Mouse (Mus musculus) gastrocnemius, postnatal 10 days (tissue): ENCODE measurements at regions not wholly inside any gene's neighbourhood (a gene's known extent, or its start where the extent isn't known, plus 50 kb on each side); places are given as distances from the start of the nearest gene placed in this dataset.
"Not testable (repeated sequence)": the region's sequence is repeated elsewhere in the genome, so short reads cannot be mapped to it uniquely, and the experiment has no call there.

Experiments
- DNase-seq: peaks from one replicate; pipeline ENCODE4 v3.0.0; 2021; ENCODE audit warnings: mixed read lengths

DNA sequence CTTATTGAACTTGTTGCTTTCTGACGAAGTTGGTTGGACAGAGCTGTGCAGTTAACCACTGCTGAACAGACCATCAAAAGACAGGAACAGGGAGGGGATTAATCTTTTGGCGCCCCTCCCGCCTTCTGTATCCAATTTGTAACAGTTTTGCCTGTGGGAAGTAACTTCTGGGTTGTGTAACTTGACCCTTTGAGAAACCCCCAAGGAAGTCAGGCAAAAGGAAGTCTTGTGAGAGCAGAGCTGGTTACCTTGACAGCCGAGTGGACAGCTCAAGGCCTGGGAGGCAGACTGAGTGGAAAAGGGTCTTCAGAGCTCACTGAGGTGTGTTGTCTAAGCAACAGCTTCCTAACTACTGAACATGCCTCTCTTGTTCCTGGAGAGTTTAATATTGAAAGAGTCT lies 75.8 kb upstream of the Hao2 start:
- DNase-seq = no peak

- no peak for DNase-seq
Measured at GRCm38 (mm10) chr3:98975777-98976176, 82.7 kb upstream of the Hao2 start.

GRCm38 (mm10) chr3:98982787-98983186 lies 89.7 kb upstream of the Hao2 start:
- DNase-seq = no peak

GRCm38 (mm10) chr3:98987266-98987665 lies 94.2 kb upstream of the Hao2 start:
- DNase-seq = not testable (repeated sequence)

DNA sequence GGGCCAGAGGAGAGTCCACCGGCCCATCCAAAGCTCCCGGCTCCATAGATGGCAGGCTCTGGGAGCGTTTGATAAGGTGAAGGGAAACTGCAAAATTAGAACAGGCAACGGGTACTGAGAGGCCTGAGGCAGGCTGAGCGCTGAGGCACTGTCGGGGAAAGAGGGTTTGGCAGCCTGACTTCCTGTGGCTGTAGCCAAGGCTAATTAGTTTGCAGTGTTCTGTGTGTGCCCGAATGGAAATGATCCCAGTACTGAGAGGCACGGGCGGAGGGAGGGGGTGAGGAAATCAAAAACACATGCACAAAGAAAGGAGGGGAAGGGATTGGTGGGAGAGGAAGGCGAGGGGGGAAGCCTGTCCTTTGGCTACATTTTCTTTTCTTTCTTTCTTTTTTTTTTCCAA lies 97.8 kb upstream of the Hao2 start:
- DNase-seq = peak; percentile 18

DNA sequence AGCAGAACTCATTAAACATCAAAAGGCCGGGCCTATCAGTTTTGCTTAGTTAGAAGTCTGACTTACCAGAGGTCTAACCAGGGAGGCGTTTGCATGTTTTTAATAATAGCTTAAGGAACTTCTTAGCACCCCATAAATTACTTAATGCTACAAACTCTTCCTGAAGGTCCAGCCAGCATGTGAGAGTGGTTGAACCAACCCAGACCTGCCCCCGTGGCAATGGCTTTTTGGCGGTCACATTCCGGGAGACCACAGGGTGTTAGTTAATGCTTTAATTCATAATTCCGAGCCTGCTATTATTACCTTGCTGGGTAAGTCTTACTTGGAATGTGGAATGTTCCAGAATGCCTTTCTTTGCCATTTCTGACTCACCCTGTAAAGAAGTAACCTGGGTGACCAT lies 98.2 kb upstream of the Hao2 start:
- no peak for DNase-seq

DNA sequence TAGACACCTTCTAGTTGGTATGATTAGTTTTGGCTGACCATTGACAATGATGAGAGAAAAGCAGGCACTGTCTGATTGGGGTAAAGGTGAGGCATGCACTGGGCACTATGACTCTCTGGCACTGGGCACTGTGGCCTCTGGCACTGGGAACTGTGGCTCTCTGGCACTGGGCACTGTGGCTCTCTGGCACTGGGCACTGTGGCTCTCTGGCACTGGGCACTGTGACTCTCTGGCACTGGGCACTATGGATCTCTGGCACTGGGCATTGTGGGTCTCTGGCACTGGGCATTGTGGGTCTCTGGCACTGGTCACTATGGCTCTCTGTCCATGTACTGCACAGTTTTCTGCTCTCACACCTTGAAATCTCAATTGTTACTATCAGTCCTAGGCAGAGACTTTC lies 101.0 kb upstream of the Hao2 start:
- no peak for DNase-seq

GRCm38 (mm10) chr3:99030636-99031035 lies 110.2 kb upstream of the Wars2 start:
- no peak for DNase-seq

- no peak for DNase-seq
Measured at GRCm38 (mm10) chr3:99046190-99046589, 94.7 kb upstream of the Wars2 start.

- DNase-seq = no peak
Measured at GRCm38 (mm10) chr3:99047156-99047555, 93.7 kb upstream of the Wars2 start.

DNA sequence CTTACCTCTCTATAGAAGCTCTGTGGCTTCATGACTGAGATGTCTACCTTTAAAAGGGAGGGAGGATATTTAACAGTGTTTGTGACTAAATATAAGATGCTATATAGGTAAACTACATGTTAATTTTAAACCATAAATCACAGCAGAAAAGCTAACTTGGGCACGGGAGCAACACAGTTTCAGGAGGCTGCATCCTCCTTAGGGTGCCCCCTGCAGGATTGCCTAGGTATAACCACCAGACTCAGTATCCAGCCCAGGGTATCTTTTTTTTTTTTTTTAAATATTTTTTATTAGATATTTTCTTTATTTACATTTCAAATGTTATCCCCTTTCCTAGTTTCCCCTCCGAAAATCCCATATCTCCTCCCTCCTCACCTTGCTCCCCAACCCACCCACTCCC lies 91.6 kb upstream of the Wars2 start:
- DNase-seq = no peak

DNA sequence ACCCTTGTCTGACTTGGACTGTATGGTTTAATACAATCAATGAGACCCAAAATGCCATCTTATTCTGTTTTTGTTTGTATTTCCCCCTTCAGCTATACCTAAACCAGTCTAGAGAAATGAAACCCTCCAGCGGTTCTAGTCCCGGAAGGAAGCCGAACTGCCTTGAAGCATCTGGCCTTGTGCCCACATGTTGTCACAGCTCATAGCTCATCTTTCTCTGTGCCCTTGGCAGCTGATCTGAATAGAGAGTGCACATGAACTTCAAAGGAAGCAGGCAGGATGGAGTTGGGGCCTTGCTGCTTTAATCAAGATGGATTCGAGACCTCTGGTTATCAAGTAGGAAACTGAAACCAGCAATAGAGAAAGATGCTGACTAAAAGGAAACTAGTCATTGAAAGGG lies 88.7 kb upstream of the Wars2 start:
- no peak for DNase-seq

DNA sequence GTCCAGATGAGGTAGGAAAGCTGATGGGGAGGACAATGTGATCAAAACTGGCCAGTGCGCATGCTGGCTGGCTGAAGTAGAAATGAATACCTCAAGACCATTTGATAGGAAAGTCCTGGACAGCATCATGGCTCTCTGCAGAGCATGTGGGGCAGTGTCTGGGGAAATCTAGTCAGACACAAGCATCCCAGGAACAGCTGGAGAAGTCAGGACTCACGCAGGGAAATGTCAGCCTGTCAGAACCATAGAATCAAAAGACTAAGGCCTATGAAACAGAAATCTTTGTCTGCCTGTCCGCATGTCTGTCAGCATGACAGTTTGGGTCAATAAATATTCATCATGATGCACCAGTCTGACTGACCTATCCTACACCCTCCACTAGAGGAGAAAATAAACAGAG lies 73.7 kb upstream of the Wars2 start:
- no peak for DNase-seq
